In the genomic region with DNA sequence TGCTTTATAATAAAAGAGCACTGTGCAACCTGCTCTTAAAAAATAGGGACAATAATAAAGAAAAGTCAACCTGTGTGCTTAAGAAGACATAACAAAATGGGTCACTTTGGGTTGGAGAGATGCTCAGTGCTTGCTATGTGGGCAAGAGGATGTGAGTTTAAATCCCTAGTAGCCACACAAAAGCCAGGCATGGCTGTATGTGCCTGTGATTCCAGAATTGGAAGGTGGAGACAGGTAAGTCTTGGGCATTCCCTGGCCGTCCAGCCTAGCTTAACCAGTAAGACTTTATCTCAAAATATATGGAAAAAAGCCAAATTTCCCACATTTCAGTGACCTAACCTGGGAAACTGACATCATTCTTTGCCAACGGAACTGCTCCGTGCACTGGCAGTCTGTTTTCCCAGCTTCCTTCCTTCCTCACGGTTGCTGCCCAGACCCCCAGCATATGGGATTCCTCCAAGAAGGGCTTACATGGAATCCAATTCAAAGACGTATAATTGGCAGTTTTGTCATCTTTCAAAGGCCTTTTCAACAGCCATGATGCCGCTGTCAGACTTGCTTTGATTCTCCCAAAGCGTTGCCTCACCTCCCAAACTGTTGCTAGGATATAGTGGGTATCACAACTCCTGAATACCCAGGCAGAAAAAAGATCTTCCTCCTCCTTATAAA, we compare ENCODE assay signal across 24 mouse cellular contexts.
A peak's percentile ranks its signal among the peaks of the same experiment; 100 is the strongest.
DNase-seq lines count a peak whose midpoint lies in the region; ATAC-seq and TF ChIP-seq lines count a peak whose summit lies in the region.
"Had no signal": no experiment of that assay in that cellular context is flagged by ENCODE, and none has a peak within 500 bp of the region (broad histone marks: within the 10 kb centered on the region; RNA-seq: fewer than 3 reads in every experiment).

No protein-coding gene starts in this region.

- DNase-seq in hindbrain, embryonic 10.5 days (ENCODE audit: low spot score), result peak; percentile 22
- no peak for DNase-seq in heart, postnatal 36 days
- DNase-seq in embryo, embryonic 10 days (ENCODE audit: low spot score), result no peak
- no peak for DNase-seq in cerebellum, adult 2 months
- DNase-seq: adrenal gland, postnatal 10 days; cerebellum, adult 18-20 months; gastrocnemius, postnatal 10 days; kidney, postnatal 10 days; liver, postnatal 0 days; lung, postnatal 14 days; right cerebral cortex, postnatal 25 days; thymus, adult 18-20 months had no signal

- H3K36me3 ChIP-seq in hindbrain, embryonic 10.5 days, result no peaks in the 10 kb centered on the region
- no peaks in the 10 kb centered on the region for H3K36me3 ChIP-seq in hindbrain, embryonic 13.5 days
- no peaks in the 10 kb centered on the region for H3K36me3 ChIP-seq in forebrain, embryonic 15.5 days
- no peaks in the 10 kb centered on the region for H3K36me3 ChIP-seq in hindbrain, embryonic 16.5 days (ENCODE audit: control insufficient read depth, insufficient read depth, low read length)
- H3K36me3 ChIP-seq in midbrain, embryonic 15.5 days (replicated peaks), result no peaks in the 10 kb centered on the region
- H3K36me3 ChIP-seq: embryonic facial prominence, embryonic 10.5 days; heart, embryonic 15.5 days; limb, embryonic 10.5 days; stomach, embryonic 15.5 days had no signal

- H3K9ac ChIP-seq in hindbrain, embryonic 13.5 days, result no peak overlapping the region
- no peak overlapping the region for H3K9ac ChIP-seq in forebrain, embryonic 15.5 days (replicated peaks)
- no peak overlapping the region for H3K9ac ChIP-seq in hindbrain, embryonic 16.5 days (ENCODE audit: low read depth, low read length)
- H3K9ac ChIP-seq in midbrain, embryonic 15.5 days, result no peak overlapping the region
- H3K9ac ChIP-seq: heart, embryonic 15.5 days; liver, postnatal 0 days; stomach, embryonic 15.5 days had no signal

- no peaks in the 10 kb centered on the region for H3K9me3 ChIP-seq in hindbrain, embryonic 10.5 days
- H3K9me3 ChIP-seq in hindbrain, embryonic 13.5 days, result no peaks in the 10 kb centered on the region
- H3K9me3 ChIP-seq in forebrain, embryonic 15.5 days, result no peaks in the 10 kb centered on the region
- H3K9me3 ChIP-seq in hindbrain, embryonic 16.5 days (ENCODE audit: control insufficient read depth, low read length), result no peaks in the 10 kb centered on the region
- H3K9me3 ChIP-seq in midbrain, embryonic 15.5 days, result no peaks in the 10 kb centered on the region
- H3K9me3 ChIP-seq: embryonic facial prominence, embryonic 10.5 days; heart, embryonic 15.5 days; limb, embryonic 10.5 days; stomach, embryonic 15.5 days had no signal

- H3K4me1 ChIP-seq in hindbrain, embryonic 10.5 days (replicated peaks), result peaks cover 15% of the 10 kb centered on the region
- peaks cover 8% of the 10 kb centered on the region; the same call in 1 of the 2 replicates for H3K4me1 ChIP-seq in hindbrain, embryonic 13.5 days (replicated peaks)
- peaks cover 12% of the 10 kb centered on the region for H3K4me1 ChIP-seq in forebrain, embryonic 15.5 days
- no peaks in the 10 kb centered on the region for H3K4me1 ChIP-seq in hindbrain, embryonic 16.5 days (ENCODE audit: control insufficient read depth, insufficient read depth, low read depth, low read length)
- H3K4me1 ChIP-seq in midbrain, embryonic 15.5 days, result peaks cover 6% of the 10 kb centered on the region; the same call in 1 of the 2 replicates
- no peaks in the 10 kb centered on the region for H3K4me1 ChIP-seq in cerebellum, adult 2 months (ENCODE audit: control insufficient read depth, insufficient read depth, low read length)
- H3K4me1 ChIP-seq: heart, embryonic 15.5 days; stomach, embryonic 15.5 days had no signal

- TF ChIP-seq POLR2A in cerebellum, adult 2 months (IDR thresholded peaks at IDR 0.05; ENCODE audit: borderline replicate concordance, insufficient read depth, low read length), result no peak

- 41% methylated on average over 7 of the region's 7 CpGs for WGBS in hindbrain, embryonic 10.5 days
- WGBS in hindbrain, embryonic 13.5 days, result 33% methylated on average over 7 of the region's 7 CpGs
- 14% methylated on average over 7 of the region's 7 CpGs for WGBS in forebrain, embryonic 15.5 days
- WGBS in hindbrain, embryonic 16.5 days, result 21% methylated on average over 7 of the region's 7 CpGs
- 21% methylated on average over 7 of the region's 7 CpGs for WGBS in midbrain, embryonic 15.5 days
- WGBS in cerebellum, adult 2 months, result 14% methylated on average over 7 of the region's 7 CpGs

- H3K4me2 ChIP-seq in hindbrain, embryonic 13.5 days, result no peak overlapping the region
- 0 out of 2 replicates have a peak overlapping the region, but pooled peaks have one; percentile 7 for H3K4me2 ChIP-seq in forebrain, embryonic 15.5 days (replicated peaks)
- no peak overlapping the region for H3K4me2 ChIP-seq in hindbrain, embryonic 16.5 days (ENCODE audit: low read length)
- peak overlapping the region; percentile 27 for H3K4me2 ChIP-seq in midbrain, embryonic 15.5 days
- H3K4me2 ChIP-seq: heart, embryonic 15.5 days; stomach, embryonic 15.5 days had no signal

- H3K27ac ChIP-seq in hindbrain, embryonic 10.5 days, result 0 out of 2 replicates have a peak overlapping the region, but pooled peaks have one; percentile 29
- no peak overlapping the region for H3K27ac ChIP-seq in hindbrain, embryonic 13.5 days
- peak overlapping the region; percentile 11; the same call in 1 of the 2 replicates for H3K27ac ChIP-seq in forebrain, embryonic 15.5 days (replicated peaks)
- no peak overlapping the region for H3K27ac ChIP-seq in hindbrain, embryonic 16.5 days (ENCODE audit: low read depth, low read length)
- no peak overlapping the region for H3K27ac ChIP-seq in midbrain, embryonic 15.5 days
- no peak overlapping the region for H3K27ac ChIP-seq in cerebellum, adult 2 months (ENCODE audit: insufficient read depth, low read length)
- H3K27ac ChIP-seq: embryonic facial prominence, embryonic 10.5 days; heart, embryonic 15.5 days; left cerebral cortex, adult 2 months; limb, embryonic 10.5 days; stomach, embryonic 15.5 days had no signal

- H3K4me3 ChIP-seq in hindbrain, embryonic 10.5 days, result no peak overlapping the region
- no peak overlapping the region for H3K4me3 ChIP-seq in hindbrain, embryonic 13.5 days
- no peak overlapping the region for H3K4me3 ChIP-seq in forebrain, embryonic 15.5 days
- no peak overlapping the region for H3K4me3 ChIP-seq in hindbrain, embryonic 16.5 days (ENCODE audit: low read length)
- no peak overlapping the region for H3K4me3 ChIP-seq in midbrain, embryonic 15.5 days
- no peak overlapping the region for H3K4me3 ChIP-seq in cerebellum, adult 2 months (replicated peaks; ENCODE audit: insufficient read depth, low read depth, low read length)
- H3K4me3 ChIP-seq: embryonic facial prominence, embryonic 10.5 days; heart, embryonic 15.5 days; left cerebral cortex, adult 2 months; limb, embryonic 10.5 days; stomach, embryonic 15.5 days had no signal

- no peaks in the 10 kb centered on the region for H3K27me3 ChIP-seq in hindbrain, embryonic 10.5 days (ENCODE audit: insufficient read depth, poor library complexity, severe bottlenecking)
- H3K27me3 ChIP-seq in hindbrain, embryonic 13.5 days, result no peaks in the 10 kb centered on the region
- H3K27me3 ChIP-seq in forebrain, embryonic 15.5 days, result no peaks in the 10 kb centered on the region
- H3K27me3 ChIP-seq in hindbrain, embryonic 16.5 days (replicated peaks; ENCODE audit: control insufficient read depth, insufficient read depth, low read length), result no peaks in the 10 kb centered on the region
- no peaks in the 10 kb centered on the region for H3K27me3 ChIP-seq in midbrain, embryonic 15.5 days (replicated peaks)
- H3K27me3 ChIP-seq in cerebellum, adult 2 months (ENCODE audit: control insufficient read depth, insufficient read depth, low read length), result no peaks in the 10 kb centered on the region
- H3K27me3 ChIP-seq: heart, embryonic 15.5 days; stomach, embryonic 15.5 days had no signal

- intact Hi-C loops in heart, postnatal 36 days (cut with DNase I), result no loop called here

- no peak; the same call in 1 of the 2 replicates for ATAC-seq in hindbrain, embryonic 13.5 days (ENCODE audit: low FRiP score)
- peak; percentile 84 for ATAC-seq in forebrain, embryonic 15.5 days (replicated peaks)
- ATAC-seq in hindbrain, embryonic 16.5 days, result peak; percentile 70
- peak; percentile 82 for ATAC-seq in midbrain, embryonic 15.5 days (replicated peaks)
- ATAC-seq: activated CD4-positive, CD25-positive, alpha-beta regulatory T cell, adult 4 months; CD4-positive, CD25-positive, alpha-beta regulatory T cell, adult 4 months; intestine, postnatal 0 days; liver, postnatal 0 days had no signal

- no peak for TF ChIP-seq CTCF in cerebellum, adult 2 months (IDR thresholded peaks at IDR 0.05; ENCODE audit: borderline replicate concordance, insufficient read depth, low read depth, low read length)

Comparison
In these comparisons a context has a peak if more than half of its experiments do, and no peak if none do; other contexts are left out.
1. H3K27ac ChIP-seq: peak in hindbrain, embryonic 10.5 days (single experiment) and forebrain, embryonic 15.5 days (single experiment); none in hindbrain, embryonic 13.5 days (single experiment), hindbrain, embryonic 16.5 days (single experiment), midbrain, embryonic 15.5 days (single experiment) and cerebellum, adult 2 months (single experiment).
2. H3K4me2 ChIP-seq: peak in forebrain, embryonic 15.5 days (single experiment) and midbrain, embryonic 15.5 days (single experiment); none in hindbrain, embryonic 13.5 days (single experiment) and hindbrain, embryonic 16.5 days (single experiment).